28 mouse cellular contexts compared by ENCODE assay signal in the genomic region with DNA sequence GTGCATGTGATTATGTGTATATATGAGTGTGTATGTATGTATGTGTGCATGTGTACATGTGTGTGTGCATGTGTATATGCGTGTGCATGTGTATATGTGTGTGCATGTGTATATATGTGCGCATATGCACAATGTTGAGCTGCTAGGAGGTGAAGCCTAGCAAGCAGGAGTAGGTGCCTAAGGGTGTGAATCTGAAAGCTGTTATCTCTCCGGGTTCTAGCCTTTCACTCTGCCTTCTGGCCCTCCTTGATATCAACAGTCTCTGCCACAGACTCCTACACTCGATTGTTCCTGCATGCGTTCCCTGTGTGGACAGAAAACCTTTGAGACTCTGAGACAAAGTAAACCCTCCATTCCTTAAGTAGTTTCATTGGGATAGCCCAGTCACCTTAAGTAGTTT.
A peak's percentile ranks its signal among the peaks of the same experiment; 100 is the strongest.
DNase-seq lines count a peak whose midpoint lies in the region; ATAC-seq lines count a peak whose summit lies in the region.
"Had no signal": no experiment of that assay in that cellular context is flagged by ENCODE, and none has a peak within 500 bp of the region (broad histone marks: within the 10 kb centered on the region; RNA-seq: fewer than 3 reads in every experiment).

No protein-coding gene starts in this region.

- H3K36me3 ChIP-seq in midbrain, embryonic 15.5 days (replicated peaks) = no peaks in the 10 kb centered on the region
- no peaks in the 10 kb centered on the region for H3K36me3 ChIP-seq in midbrain, embryonic 16.5 days (ENCODE audit: control insufficient read depth, insufficient read depth, low read length)
- no peaks in the 10 kb centered on the region for H3K36me3 ChIP-seq in liver, embryonic 15.5 days (replicated peaks)
- no peaks in the 10 kb centered on the region for H3K36me3 ChIP-seq in kidney, embryonic 16.5 days (ENCODE audit: insufficient read depth, low read length)
- H3K36me3 ChIP-seq: embryonic facial prominence, embryonic 13.5 days; forebrain, embryonic 12.5 days; G1E; hindbrain, embryonic 12.5 days; limb, embryonic 10.5 days; neural tube, embryonic 13.5 days had no signal

- no peaks in the 10 kb centered on the region for H3K27me3 ChIP-seq in midbrain, embryonic 15.5 days (replicated peaks)
- H3K27me3 ChIP-seq in midbrain, embryonic 16.5 days (ENCODE audit: control insufficient read depth, insufficient read depth, low read depth, low read length) = no peaks in the 10 kb centered on the region
- H3K27me3 ChIP-seq in liver, embryonic 15.5 days = no peaks in the 10 kb centered on the region
- no peaks in the 10 kb centered on the region for H3K27me3 ChIP-seq in kidney, embryonic 16.5 days (ENCODE audit: insufficient read depth, low read length)
- H3K27me3 ChIP-seq: CH12.LX; embryonic facial prominence, embryonic 13.5 days; forebrain, embryonic 12.5 days; hindbrain, embryonic 12.5 days; neural tube, embryonic 13.5 days had no signal

- ATAC-seq in midbrain, embryonic 15.5 days (replicated peaks) = 0 out of 2 replicates have a peak, but pooled peaks have one; percentile 30
- no peak for ATAC-seq in midbrain, embryonic 16.5 days
- peak; percentile 79 for ATAC-seq in liver, embryonic 15.5 days (ENCODE audit: insufficient read depth)
- ATAC-seq in kidney, embryonic 16.5 days (ENCODE audit: low FRiP score, low TSS enrichment) = no peak
- ATAC-seq: lung, postnatal 0 days had no signal

- H3K4me3 ChIP-seq in midbrain, embryonic 15.5 days = no peak overlapping the region
- no peak overlapping the region for H3K4me3 ChIP-seq in midbrain, embryonic 16.5 days (ENCODE audit: low read depth, low read length)
- no peak overlapping the region for H3K4me3 ChIP-seq in liver, embryonic 15.5 days (replicated peaks)
- no peak overlapping the region for H3K4me3 ChIP-seq in kidney, embryonic 16.5 days (ENCODE audit: low read length)
- H3K4me3 ChIP-seq: embryonic facial prominence, embryonic 13.5 days; erythroblast, embryonic 14.5 days; forebrain, embryonic 12.5 days; hindbrain, embryonic 12.5 days; limb, embryonic 10.5 days; myocyte; neural tube, embryonic 13.5 days had no signal

- H3K9ac ChIP-seq in midbrain, embryonic 15.5 days = no peak overlapping the region
- H3K9ac ChIP-seq in midbrain, embryonic 16.5 days (ENCODE audit: low read depth, low read length) = no peak overlapping the region
- no peak overlapping the region for H3K9ac ChIP-seq in liver, embryonic 15.5 days
- H3K9ac ChIP-seq in kidney, embryonic 16.5 days (replicated peaks; ENCODE audit: low read length) = no peak overlapping the region
- H3K9ac ChIP-seq: embryonic facial prominence, embryonic 13.5 days; forebrain, embryonic 12.5 days; hindbrain, embryonic 12.5 days; neural tube, embryonic 13.5 days had no signal

- no peaks in the 10 kb centered on the region for H3K9me3 ChIP-seq in midbrain, embryonic 15.5 days
- H3K9me3 ChIP-seq in midbrain, embryonic 16.5 days (replicated peaks; ENCODE audit: control insufficient read depth, low read length, poor library complexity, severe bottlenecking) = no peaks in the 10 kb centered on the region
- H3K9me3 ChIP-seq in liver, embryonic 15.5 days (replicated peaks) = no peaks in the 10 kb centered on the region
- no peaks in the 10 kb centered on the region for H3K9me3 ChIP-seq in kidney, embryonic 16.5 days (ENCODE audit: low read length)
- H3K9me3 ChIP-seq: embryonic facial prominence, embryonic 13.5 days; forebrain, embryonic 12.5 days; hindbrain, embryonic 12.5 days; limb, embryonic 10.5 days; neural tube, embryonic 13.5 days had no signal

- 98% methylated on average over 5 of the region's 5 CpGs for WGBS in midbrain, embryonic 15.5 days
- WGBS in midbrain, embryonic 16.5 days = 93% methylated on average over 5 of the region's 5 CpGs
- 38% methylated on average over 5 of the region's 5 CpGs for WGBS in liver, embryonic 15.5 days (ENCODE audit: insufficient replicate concordance)
- 90% methylated on average over 5 of the region's 5 CpGs for WGBS in kidney, embryonic 16.5 days

- no peak overlapping the region for H3K4me2 ChIP-seq in midbrain, embryonic 15.5 days
- H3K4me2 ChIP-seq in midbrain, embryonic 16.5 days (ENCODE audit: low read length) = no peak overlapping the region
- H3K4me2 ChIP-seq in liver, embryonic 15.5 days = no peak overlapping the region
- no peak overlapping the region for H3K4me2 ChIP-seq in kidney, embryonic 16.5 days (replicated peaks; ENCODE audit: low read depth, low read length)
- H3K4me2 ChIP-seq: embryonic facial prominence, embryonic 13.5 days; forebrain, embryonic 12.5 days; hindbrain, embryonic 12.5 days; neural tube, embryonic 13.5 days had no signal

- peaks cover 5% of the 10 kb centered on the region; the same call in 1 of the 2 replicates for H3K4me1 ChIP-seq in midbrain, embryonic 15.5 days
- peaks cover 2% of the 10 kb centered on the region; the same call in 1 of the 2 replicates for H3K4me1 ChIP-seq in midbrain, embryonic 16.5 days (ENCODE audit: control insufficient read depth, insufficient read depth, low read length)
- peaks cover 27% of the 10 kb centered on the region for H3K4me1 ChIP-seq in liver, embryonic 15.5 days (replicated peaks)
- peaks cover 15% of the 10 kb centered on the region for H3K4me1 ChIP-seq in kidney, embryonic 16.5 days (ENCODE audit: insufficient read depth, low read length)

- DNase-seq in liver = peak; percentile 46
- DNase-seq in testis, postnatal 10 days (ENCODE audit: low spot score) = peak; percentile 17
- no peak for DNase-seq in right cerebral cortex, adult 2 months (ENCODE audit: low spot score in 2 of 2)
- DNase-seq: adrenal gland, adult 8-10 months; B cell, adult 2 months; cerebellum, adult 2 months; cerebellum, postnatal 25 days; embryo, embryonic 11 days; kidney, adult 18-20 months; midbrain, embryonic 14.5 days; retina, postnatal 1 day; right cerebral cortex, postnatal 4 days; thymus, postnatal 25 days had no signal

- H3K27ac ChIP-seq in midbrain, embryonic 15.5 days = no peak overlapping the region
- no peak overlapping the region for H3K27ac ChIP-seq in midbrain, embryonic 16.5 days (ENCODE audit: low read length)
- no peak overlapping the region for H3K27ac ChIP-seq in liver, embryonic 15.5 days (replicated peaks)
- H3K27ac ChIP-seq in kidney, embryonic 16.5 days (ENCODE audit: low read length) = no peak overlapping the region
- H3K27ac ChIP-seq: embryonic facial prominence, embryonic 13.5 days; forebrain, embryonic 12.5 days; hindbrain, embryonic 12.5 days; kidney, postnatal 0 days; limb, embryonic 10.5 days; neural tube, embryonic 13.5 days had no signal

Comparison
In these comparisons a context has a peak if more than half of its experiments do, and no peak if none do; other contexts are left out.
1. ATAC-seq: peak in midbrain, embryonic 15.5 days (single experiment) and liver, embryonic 15.5 days (single experiment); none in midbrain, embryonic 16.5 days (single experiment) and kidney, embryonic 16.5 days (single experiment).
2. DNase-seq: peak in liver (single experiment) and testis, postnatal 10 days (single experiment); none in right cerebral cortex, adult 2 months (0 of 2).